Mouse (Mus musculus) right cerebral cortex, postnatal 4 days (tissue): ENCODE measurements at regions not wholly inside any gene's neighbourhood (a gene's known extent, or its start where the extent isn't known, plus 50 kb on each side); places are given as distances from the start of the nearest gene placed in this dataset.

Source experiments
- DNase-seq: peaks from one replicate; pipeline ENCODE4 v3.0.0-alpha.2; 2022

GRCm38 (mm10) chr8:127757396-127757795 lies 601.0 kb upstream of the Nrp1 start:
- DNase-seq = no peak

- DNase-seq = no peak
These were observed 598.5 kb upstream of the Nrp1 start for GRCm38 (mm10) chr8:127759906-127760305.

- no peak for DNase-seq
These were observed 593.2 kb upstream of the Nrp1 start for GRCm38 (mm10) chr8:127765199-127765598.

- DNase-seq = no peak
These were observed 590.1 kb upstream of the Nrp1 start for GRCm38 (mm10) chr8:127768311-127768710.

GRCm38 (mm10) chr8:127769651-127770050 lies 588.8 kb upstream of the Nrp1 start:
- no peak for DNase-seq

- no peak for DNase-seq
These were observed 586.6 kb upstream of the Nrp1 start for GRCm38 (mm10) chr8:127771781-127772180.

GRCm38 (mm10) chr8:127772415-127772814 lies 586.0 kb upstream of the Nrp1 start:
- DNase-seq = no peak

- DNase-seq = no peak
These were observed 585.5 kb upstream of the Nrp1 start for GRCm38 (mm10) chr8:127772917-127773316.

- peak; percentile 47 for DNase-seq
These were observed 583.8 kb upstream of the Nrp1 start for GRCm38 (mm10) chr8:127774642-127775041.

GRCm38 (mm10) chr8:127775160-127775559 lies 583.2 kb upstream of the Nrp1 start:
- no peak for DNase-seq

- no peak for DNase-seq
These were observed 582.7 kb upstream of the Nrp1 start for GRCm38 (mm10) chr8:127775747-127776146.

GRCm38 (mm10) chr8:127778352-127779020 lies 579.9 kb upstream of the Nrp1 start:
- DNase-seq = no peak

- DNase-seq = no peak
These were observed 579.2 kb upstream of the Nrp1 start for GRCm38 (mm10) chr8:127779021-127779689.

- DNase-seq = no peak
These were observed 577.8 kb upstream of the Nrp1 start for GRCm38 (mm10) chr8:127780596-127780995.

GRCm38 (mm10) chr8:127781011-127781410 lies 577.4 kb upstream of the Nrp1 start:
- DNase-seq = no peak

- DNase-seq = no peak
These were observed 565.8 kb upstream of the Nrp1 start for GRCm38 (mm10) chr8:127792611-127793010.

- no peak for DNase-seq
These were observed 558.4 kb upstream of the Nrp1 start for GRCm38 (mm10) chr8:127799849-127800471.

GRCm38 (mm10) chr8:127802136-127802535 lies 556.3 kb upstream of the Nrp1 start:
- DNase-seq = no peak

- DNase-seq = no peak
These were observed 555.6 kb upstream of the Nrp1 start for GRCm38 (mm10) chr8:127802661-127803333.

GRCm38 (mm10) chr8:127809203-127810155 lies 548.9 kb upstream of the Nrp1 start:
- no peak for DNase-seq

- no peak for DNase-seq
These were observed 547.1 kb upstream of the Nrp1 start for GRCm38 (mm10) chr8:127811338-127811737.

GRCm38 (mm10) chr8:127814785-127815523 lies 543.5 kb upstream of the Nrp1 start:
- no peak for DNase-seq
